Mouse (Mus musculus): Measurements from ENCODE around the gene Mtmr11. TPM values are rescaled to one million over a fixed set of nuclear protein-coding genes. Genes with fewer than 3 reads are reported as not detected.
"Not testable (repeated sequence)": the region's sequence is repeated elsewhere in the genome, so short reads cannot be mapped to it uniquely, and the experiment has no call there.

Mtmr11 gene
- polyA plus RNA-seq, 1 experiment = 1.1 TPM

DNA sequence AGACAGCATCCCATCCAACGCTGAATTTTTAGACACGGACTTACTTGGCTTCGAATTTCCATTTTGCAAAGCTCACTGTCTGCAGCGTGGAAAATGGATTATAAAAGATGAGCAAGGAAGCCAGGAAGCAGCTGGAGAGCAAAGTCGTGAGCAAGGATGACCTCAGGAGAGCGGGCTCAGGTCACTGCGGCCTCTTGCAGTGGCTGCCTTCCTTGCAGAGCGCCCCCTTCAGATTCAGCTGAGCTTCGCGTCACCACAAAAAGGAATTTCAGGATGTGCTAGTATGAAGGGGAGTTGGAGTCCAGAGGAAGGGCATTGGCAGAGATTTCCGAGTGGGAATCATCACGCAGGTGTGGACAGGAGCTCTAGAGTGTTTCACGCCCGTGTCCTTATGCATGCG is 47.4 kb downstream of the Mtmr11 start:
- Histone ChIP-seq H3K4me1 (ENCODE audit: control insufficient read depth, insufficient read depth, low read length) (peaks cover 2% of the 10 kb centered on the region), H3K4me3 (ENCODE audit: control insufficient read depth, low read depth, low read length) (peak overlapping the region; percentile 24), H3K27ac (ENCODE audit: control insufficient read depth, insufficient read depth, low read depth, low read length) (no peak overlapping the region), H3K36me3 (ENCODE audit: control insufficient read depth, insufficient read depth, low read length) (no peaks in the 10 kb centered on the region), H3K27me3 (ENCODE audit: control insufficient read depth, insufficient read depth, low read length) (no peaks in the 10 kb centered on the region)
- TF ChIP-seq CTCF (IDR thresholded peaks at IDR 0.05; ENCODE audit: control insufficient read depth, insufficient read depth, insufficient replicate concordance, low read depth, low read length) (peak; percentile 26; the same call in 1 of the 2 replicates), POLR2A (IDR thresholded peaks at IDR 0.05; ENCODE audit: control insufficient read depth, low read depth, low read length) (no peak)

DNA sequence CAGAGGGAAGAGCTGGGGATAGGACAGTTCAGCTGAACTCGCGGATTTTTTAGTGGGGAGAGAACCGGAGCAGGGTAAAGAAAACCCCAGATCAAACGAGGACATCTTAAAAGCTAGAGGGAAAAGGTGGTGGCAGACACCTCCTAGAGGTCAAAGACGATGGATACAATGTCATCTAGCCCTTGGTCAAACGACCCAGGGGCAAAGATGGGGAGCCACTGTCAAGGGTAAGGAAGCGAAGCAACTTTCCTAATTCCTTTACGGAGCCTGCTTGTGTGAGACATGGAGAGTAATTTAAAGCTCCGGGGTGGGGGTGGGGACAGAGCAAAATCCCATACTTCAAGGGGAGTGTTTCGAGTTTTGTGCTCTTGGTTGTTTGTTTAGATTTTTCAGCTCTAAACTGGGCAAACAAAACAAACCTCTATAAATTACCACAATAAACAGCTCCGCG is 57.4 kb downstream of the Mtmr11 start:
- no peaks in the 10 kb centered on the region for H3K27me3 ChIP-seq (ENCODE audit: control insufficient read depth, insufficient read depth, low read length)
- no peaks in the 10 kb centered on the region for H3K36me3 ChIP-seq (ENCODE audit: control insufficient read depth, insufficient read depth, low read length)
- H3K27ac ChIP-seq (ENCODE audit: control insufficient read depth, insufficient read depth, low read depth, low read length) = peak overlapping the region; percentile 83
- peak overlapping the region; percentile 86 for H3K4me3 ChIP-seq (ENCODE audit: control insufficient read depth, low read depth, low read length)
- no peak for TF ChIP-seq CTCF (IDR thresholded peaks at IDR 0.05; ENCODE audit: control insufficient read depth, insufficient read depth, insufficient replicate concordance, low read depth, low read length)
- no peak for TF ChIP-seq POLR2A (IDR thresholded peaks at IDR 0.05; ENCODE audit: control insufficient read depth, low read depth, low read length)
- peaks cover 2% of the 10 kb centered on the region for H3K4me1 ChIP-seq (ENCODE audit: control insufficient read depth, insufficient read depth, low read length)

DNA sequence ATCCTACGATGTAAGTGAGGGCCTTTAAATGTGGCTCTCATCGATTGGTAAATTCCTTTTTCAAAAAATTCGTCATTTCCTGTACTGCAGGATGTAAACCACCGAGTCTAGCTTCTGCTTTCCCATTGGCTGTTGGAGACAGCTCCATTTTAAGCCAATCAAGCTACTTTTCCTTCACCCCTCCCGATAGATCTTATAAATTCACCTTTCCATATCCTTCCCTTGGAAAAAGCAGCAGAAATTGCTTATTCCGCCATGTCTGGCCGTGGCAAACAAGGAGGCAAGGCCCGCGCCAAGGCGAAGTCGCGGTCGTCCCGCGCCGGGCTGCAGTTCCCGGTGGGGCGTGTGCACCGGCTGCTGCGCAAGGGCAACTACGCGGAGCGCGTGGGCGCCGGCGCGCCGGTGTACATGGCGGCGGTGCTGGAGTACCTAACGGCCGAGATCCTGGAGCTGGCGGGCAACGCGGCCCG is 57.9 kb downstream of the Mtmr11 start, which contains the start of the genes Bola1 and Hist2h2ab:
TSS of gene Bola1 (minus strand) at position 49 of the 470 bp plus-strand sequence.
TSS of gene Hist2h2ab (plus strand) at position 205 of the 470 bp plus-strand sequence.
- Histone ChIP-seq H3K4me1 (ENCODE audit: control insufficient read depth, insufficient read depth, low read length) (peaks cover 2% of the 10 kb centered on the region), H3K4me3 (ENCODE audit: control insufficient read depth, low read depth, low read length) (peak within 1 kb of the TSS; percentile 86), H3K27me3 (ENCODE audit: control insufficient read depth, insufficient read depth, low read length) (no peaks in the 10 kb centered on the region), H3K36me3 (ENCODE audit: control insufficient read depth, insufficient read depth, low read length) (no peaks in the 10 kb centered on the region), H3K27ac (ENCODE audit: control insufficient read depth, insufficient read depth, low read depth, low read length) (peak within 1 kb of the TSS; percentile 83)
- TF ChIP-seq CTCF (IDR thresholded peaks at IDR 0.05; ENCODE audit: control insufficient read depth, insufficient read depth, insufficient replicate concordance, low read depth, low read length) (no peak), POLR2A (IDR thresholded peaks at IDR 0.05; ENCODE audit: control insufficient read depth, low read depth, low read length) (peak; percentile 59; the same call in 1 of the 2 replicates)

DNA sequence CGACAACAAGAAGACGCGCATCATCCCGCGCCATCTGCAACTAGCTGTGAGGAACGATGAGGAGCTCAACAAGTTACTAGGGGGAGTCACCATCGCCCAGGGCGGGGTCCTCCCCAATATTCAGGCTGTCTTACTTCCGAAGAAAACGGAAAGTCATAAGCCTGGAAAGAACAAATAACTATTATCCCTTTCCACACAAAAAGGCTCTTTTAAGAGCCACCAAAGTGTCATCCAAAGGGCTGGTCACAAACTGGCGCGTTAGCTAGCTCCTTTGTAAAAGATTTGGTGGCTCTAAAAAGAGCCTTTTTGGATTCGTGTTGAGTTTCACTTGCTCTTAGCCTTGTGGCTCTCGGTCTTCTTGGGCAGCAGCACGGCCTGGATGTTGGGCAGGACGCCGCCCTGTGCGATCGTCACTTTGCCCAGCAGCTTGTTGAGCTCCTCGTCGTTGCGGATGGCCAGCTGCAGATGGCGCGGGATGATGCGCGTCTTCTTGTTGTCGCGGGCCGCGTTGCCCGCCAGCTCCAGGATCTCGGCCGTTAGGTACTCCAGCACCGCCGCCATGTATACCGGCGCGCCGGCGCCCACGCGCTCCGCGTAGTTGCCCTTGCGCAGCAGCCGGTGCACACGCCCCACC is 58.4 kb downstream of the Mtmr11 start:
- H3K27ac ChIP-seq (ENCODE audit: control insufficient read depth, insufficient read depth, low read depth, low read length) = peak overlapping the region; percentile 83
- H3K36me3 ChIP-seq (ENCODE audit: control insufficient read depth, insufficient read depth, low read length); H3K4me1 ChIP-seq (ENCODE audit: control insufficient read depth, insufficient read depth, low read length); H3K27me3 ChIP-seq (ENCODE audit: control insufficient read depth, insufficient read depth, low read length): not testable (repeated sequence)
- peak; percentile 64 for TF ChIP-seq POLR2A (IDR thresholded peaks at IDR 0.05; ENCODE audit: control insufficient read depth, low read depth, low read length)
- peak overlapping the region; percentile 86 for H3K4me3 ChIP-seq (ENCODE audit: control insufficient read depth, low read depth, low read length)

DNA sequence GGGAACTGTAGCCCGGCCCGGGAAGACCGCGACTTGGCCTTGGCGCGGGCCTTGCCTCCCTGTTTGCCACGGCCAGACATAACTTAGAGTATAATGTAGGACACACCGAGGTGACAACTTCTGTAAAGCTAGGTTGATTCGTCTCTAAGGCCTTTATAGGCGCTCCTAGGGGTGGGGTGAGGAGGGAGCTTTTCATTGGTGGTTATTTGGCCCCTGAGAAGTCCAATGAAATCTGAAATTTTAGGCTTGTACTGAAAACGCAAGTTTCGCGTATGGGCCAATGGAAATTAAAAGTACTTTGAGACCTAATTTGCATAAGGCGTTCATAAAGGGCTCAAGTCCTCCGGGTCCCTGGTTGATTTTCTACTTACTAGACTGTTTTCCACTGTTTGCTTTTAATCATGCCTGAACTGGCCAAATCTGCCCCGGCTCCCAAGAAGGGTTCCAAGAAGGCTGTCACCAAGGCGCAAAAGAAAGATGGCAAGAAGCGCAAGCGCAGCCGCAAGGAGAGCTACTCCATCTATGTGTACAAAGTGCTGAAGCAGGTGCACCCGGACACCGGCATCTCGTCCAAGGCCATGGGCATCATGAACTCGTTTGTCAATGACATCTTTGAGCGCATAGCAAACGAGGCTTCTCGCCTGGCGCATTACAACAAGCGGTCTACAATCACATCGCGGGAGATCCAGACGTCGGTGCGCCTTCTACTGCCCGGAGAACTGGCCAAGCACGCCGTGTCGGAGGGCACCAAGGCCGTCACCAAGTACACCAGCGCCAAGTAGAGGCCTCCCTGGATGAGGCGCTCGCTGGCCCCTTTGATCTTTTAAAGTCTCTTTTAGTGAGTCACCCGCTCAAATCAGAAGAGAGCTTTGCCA is 59.2 kb downstream of the Mtmr11 start, which contains the start of the genes Hist2h2ac and Hist2h2be:
TSS of gene Hist2h2ac (minus strand) at position 116 of the 875 bp plus-strand sequence.
TSS of gene Hist2h2be (plus strand) at position 355 of the 875 bp plus-strand sequence.
- Histone ChIP-seq H3K36me3 (ENCODE audit: control insufficient read depth, insufficient read depth, low read length) (no peaks in the 10 kb centered on the region), H3K27me3 (ENCODE audit: control insufficient read depth, insufficient read depth, low read length) (no peaks in the 10 kb centered on the region), H3K4me1 (ENCODE audit: control insufficient read depth, insufficient read depth, low read length) (peaks cover 2% of the 10 kb centered on the region), H3K27ac (ENCODE audit: control insufficient read depth, insufficient read depth, low read depth, low read length) (peak within 1 kb of the TSS; percentile 83), H3K4me3 (ENCODE audit: control insufficient read depth, low read depth, low read length) (peak within 1 kb of the TSS; percentile 86)
- TF ChIP-seq POLR2A (IDR thresholded peaks at IDR 0.05; ENCODE audit: control insufficient read depth, low read depth, low read length) (0 out of 2 replicates have a peak, but pooled peaks have one; percentile 54), CTCF (IDR thresholded peaks at IDR 0.05; ENCODE audit: control insufficient read depth, insufficient read depth, insufficient replicate concordance, low read depth, low read length) (no peak)

Other genes with a start within 250 kb of the Mtmr11 start
- gene Anp32e, start 232.8 kb upstream of the Mtmr11 start, polyA plus RNA-seq (2012; rRNA removed) = 4.4 and 6.0 TPM in 2 replicates
- 43.8 and 55.7 TPM in 2 replicates for gene Plekho1, start 166.0 kb upstream of the Mtmr11 start, polyA plus RNA-seq (2012; rRNA removed)
- gene Vps45, start 103.5 kb upstream of the Mtmr11 start, polyA plus RNA-seq (2012; rRNA removed) = 3.3 and 4.1 TPM in 2 replicates
- gene Otud7b, start 57.5 kb upstream of the Mtmr11 start, polyA plus RNA-seq (2012; rRNA removed) = 46.0 and 46.1 TPM in 2 replicates
- 141 and 143 TPM in 2 replicates for gene Sf3b4, start 10.3 kb downstream of the Mtmr11 start, polyA plus RNA-seq (2012; rRNA removed)
- gene Sv2a, start 19.1 kb downstream of the Mtmr11 start, polyA plus RNA-seq (2012; rRNA removed) = 0.54 and 1.7 TPM in 2 replicates
- gene Bola1, start 57.7 kb downstream of the Mtmr11 start, polyA plus RNA-seq (2012; rRNA removed) = 38.3 and 47.3 TPM in 2 replicates
- gene Hist2h2ab, start 57.9 kb downstream of the Mtmr11 start, polyA plus RNA-seq (2012; rRNA removed) = 3.7 and 3.9 TPM in 2 replicates
- gene Hist2h2ac, start 58.9 kb downstream of the Mtmr11 start, polyA plus RNA-seq (2012; rRNA removed) = 7.3 and 9.4 TPM in 2 replicates
- 11.3 and 13.0 TPM in 2 replicates for gene Hist2h2be, start 59.1 kb downstream of the Mtmr11 start, polyA plus RNA-seq (2012; rRNA removed)
- gene Hist2h3c2, start 77.1 kb downstream of the Mtmr11 start, polyA plus RNA-seq (2012; rRNA removed) = 18.0 and 18.3 TPM in 2 replicates
- gene Hist2h2aa2, start 78.3 kb downstream of the Mtmr11 start, polyA plus RNA-seq (2012; rRNA removed) = 37.8 and 209 TPM in 2 replicates
- gene Hist2h2aa1, start 83.5 kb downstream of the Mtmr11 start, polyA plus RNA-seq (2012; rRNA removed) = 1,076 and 1,288 TPM in 2 replicates
- not detected in 2 replicates for gene Hist2h3c1, start 84.7 kb downstream of the Mtmr11 start, polyA plus RNA-seq (2012; rRNA removed)
- 0.42 and 0.43 TPM in 2 replicates for gene Hist2h4, start 101.3 kb downstream of the Mtmr11 start, polyA plus RNA-seq (2012; rRNA removed)
- gene Hist2h3b, start 106.7 kb downstream of the Mtmr11 start, polyA plus RNA-seq (2012; rRNA removed) = 5.0 and 6.2 TPM in 2 replicates
- 1.4 and 1.6 TPM in 2 replicates for gene Hist2h2bb, start 107.7 kb downstream of the Mtmr11 start, polyA plus RNA-seq (2012; rRNA removed)
- gene Fcgr1, start 132.0 kb downstream of the Mtmr11 start, polyA plus RNA-seq (2012; rRNA removed) = 0.19 and 0.23 TPM in 2 replicates

All from testis, adult 2 months (tissue).